Mouse (Mus musculus) midbrain, embryonic 13.5 days (tissue): ENCODE data around the gene Lsamp. TPM values are rescaled to one million over a fixed set of nuclear protein-coding genes. Genes with fewer than 3 reads are reported as not detected.
"Not testable (repeated sequence)": the region's sequence is repeated elsewhere in the genome, so short reads cannot be mapped to it uniquely, and the experiment has no call there.

Source experiments
- ATAC-seq: fragments of 200-750 bp; cut with Nextera tagmentation; 2 replicates; pipeline ENCODE4 v1.8.0; 2017; ENCODE audit warnings: mild to moderate bottlenecking, moderate TSS enrichment, moderate library complexity
- H3K27ac ChIP-seq: fragments of 300-500 bp; sonication (generic); 2 replicates; pipeline ENCODE4 v1.5.1; 2015; ENCODE audit warnings: inconsistent platforms, mild to moderate bottlenecking, moderate library complexity
- H3K27me3 ChIP-seq: fragments of 300-500 bp; sonication (generic); 2 replicates; pipeline ENCODE4 v1.6.1; 2015; ENCODE audit warnings: mild to moderate bottlenecking, inconsistent platforms
- H3K36me3 ChIP-seq: fragments of 300-500 bp; sonication (generic); 2 replicates; pipeline ENCODE4 v1.6.1; 2015; ENCODE audit warnings: mild to moderate bottlenecking, inconsistent platforms
- H3K4me1 ChIP-seq: fragments of 300-500 bp; sonication (generic); replicated peaks from 2 replicates; pipeline ENCODE4 v1.6.1; 2015; ENCODE audit warnings: inconsistent platforms
- H3K4me2 ChIP-seq: fragments of 300-500 bp; sonication (generic); replicated peaks from 2 replicates; pipeline ENCODE4 v1.6.1; 2015; ENCODE audit warnings: moderate library complexity, mild to moderate bottlenecking, inconsistent platforms
- H3K4me3 ChIP-seq: fragments of 300-500 bp; sonication (generic); replicated peaks from 2 replicates; pipeline ENCODE4 v1.5.1; 2015; ENCODE audit warnings: mild to moderate bottlenecking, inconsistent platforms
- H3K9ac ChIP-seq: fragments of 300-500 bp; sonication (generic); replicated peaks from 2 replicates; pipeline ENCODE4 v1.6.1; 2015; ENCODE audit warnings: mild to moderate bottlenecking, inconsistent platforms
- H3K9me3 ChIP-seq: fragments of 300-500 bp; sonication (generic); 2 replicates; pipeline ENCODE4 v1.6.1; 2016; ENCODE audit warnings: mild to moderate bottlenecking, inconsistent platforms
- WGBS: fragments of 180-500 bp; shearing (Covaris S2); methylation state at CpG from one replicate; pipeline ENCODE4 v1.1.7; 2015; 5-methylcytosine and 5-hydroxymethylcytosine counted together
- polyA plus RNA-seq: library from polyadenylated mRNA; unstranded; fragments of >200 nt; fragmentation: Nextera tagmentation; extraction: Ambion mirVana; gene quantifications from 2 replicates; pipeline ENCODE4 v1.2.1, GENCODE M21; 2015

Gene Lsamp
- polyA plus RNA-seq, 1 experiment from 2014 or later, result 66.7 TPM

DNA sequence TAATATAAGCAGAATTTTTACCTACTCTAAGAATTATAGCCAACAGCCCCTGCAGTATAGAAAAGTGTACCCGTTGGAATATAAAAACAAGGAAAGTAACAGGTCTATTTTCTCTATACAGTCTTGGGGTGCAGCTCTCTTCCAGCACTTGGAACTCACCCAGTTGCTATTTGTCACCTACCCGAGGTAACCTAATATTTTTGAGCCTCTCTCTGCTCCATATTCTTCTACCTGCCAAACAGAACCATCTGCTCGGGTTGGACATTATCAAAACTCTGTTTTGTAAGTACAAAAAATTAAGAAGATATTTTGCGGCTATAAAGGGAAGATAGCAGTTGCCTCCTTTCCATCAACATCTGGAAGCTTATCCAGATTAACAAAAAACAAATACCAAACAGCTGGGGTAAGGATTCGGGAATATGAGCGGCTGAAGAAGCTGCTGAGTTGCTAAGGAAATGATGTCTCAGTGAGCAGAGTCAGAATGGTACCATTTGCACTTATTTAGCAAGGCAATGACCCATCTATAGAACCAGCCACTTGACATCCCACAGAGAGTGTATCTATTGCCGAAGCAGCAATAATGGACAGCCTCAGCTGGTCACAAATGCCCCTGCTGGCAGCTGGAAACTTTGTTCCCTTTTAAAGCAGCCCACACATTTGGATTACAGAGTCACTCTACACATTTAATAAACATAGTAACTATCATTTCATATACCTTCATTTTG, 1957.6 kb downstream of the Lsamp start:
- 76% methylated on average over 7 of the region's 7 CpGs for WGBS
- ATAC-seq, result no peak

GRCm38 (mm10) chr16:41957811-41958210, 1973.7 kb downstream of the Lsamp start:
- H3K36me3 ChIP-seq, result peaks cover 18% of the 10 kb centered on the region
- no peak overlapping the region for H3K4me2 ChIP-seq
- no peak overlapping the region for H3K9ac ChIP-seq
- H3K4me3 ChIP-seq, result no peak overlapping the region
- H3K27me3 ChIP-seq, result no peaks in the 10 kb centered on the region
- ATAC-seq, result no peak
- H3K27ac ChIP-seq, result no peak overlapping the region
- peaks cover 6% of the 10 kb centered on the region; the same call in 1 of the 2 replicates for H3K9me3 ChIP-seq
- H3K4me1 ChIP-seq, result no peaks in the 10 kb centered on the region
- WGBS, result 95% methylated on average over 3 of the region's 3 CpGs

More for the DNA sequence above, 1957.6 kb downstream of the Lsamp start:
- Histone ChIP-seq H3K27me3 (no peaks in the 10 kb centered on the region), H3K4me2 (no peak overlapping the region), H3K36me3 (no peaks in the 10 kb centered on the region), H3K4me1 (no peaks in the 10 kb centered on the region), H3K9ac (no peak overlapping the region), H3K27ac (no peak overlapping the region), H3K9me3 (no peaks in the 10 kb centered on the region), H3K4me3 (no peak overlapping the region)

DNA sequence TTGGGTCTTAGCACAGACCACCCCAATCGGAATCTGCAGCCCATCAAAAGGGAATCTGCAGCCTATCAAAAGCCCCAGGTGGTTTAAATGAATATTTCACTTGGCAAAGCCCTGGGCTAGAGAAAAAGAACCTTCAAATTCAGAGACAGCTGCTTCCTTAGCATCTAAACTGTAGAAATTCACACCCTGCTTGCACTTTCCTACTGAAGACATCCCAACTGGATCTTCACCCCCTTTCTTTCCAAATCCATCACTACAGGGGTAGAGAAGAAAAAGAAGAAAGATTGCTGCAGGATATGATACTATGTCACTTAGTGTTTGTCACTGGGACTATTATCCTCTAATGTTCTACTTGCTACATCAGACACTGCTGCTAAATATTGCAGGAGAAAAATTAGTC, 1981.5 kb downstream of the Lsamp start:
- WGBS, result 70% methylated on average over 1 of the region's 1 CpGs
- ATAC-seq, result no peak
- Histone ChIP-seq H3K9ac (no peak overlapping the region), H3K27ac (no peak overlapping the region), H3K36me3 (no peaks in the 10 kb centered on the region), H3K4me3 (no peak overlapping the region), H3K4me2 (no peak overlapping the region), H3K9me3 (no peaks in the 10 kb centered on the region), H3K27me3 (no peaks in the 10 kb centered on the region), H3K4me1 (no peaks in the 10 kb centered on the region)

- Histone ChIP-seq H3K9ac (no peak overlapping the region), H3K4me2 (no peak overlapping the region), H3K4me3 (no peak overlapping the region), H3K4me1 (no peaks in the 10 kb centered on the region), H3K27ac (no peak overlapping the region), H3K36me3 (no peaks in the 10 kb centered on the region), H3K9me3 (no peaks in the 10 kb centered on the region), H3K27me3 (no peaks in the 10 kb centered on the region)
- 77% methylated on average over 2 of the region's 2 CpGs for WGBS
- ATAC-seq, result no peak
Observed at GRCm38 (mm10) chr16:41969215-41969614, 1985.1 kb downstream of the Lsamp start.

DNA sequence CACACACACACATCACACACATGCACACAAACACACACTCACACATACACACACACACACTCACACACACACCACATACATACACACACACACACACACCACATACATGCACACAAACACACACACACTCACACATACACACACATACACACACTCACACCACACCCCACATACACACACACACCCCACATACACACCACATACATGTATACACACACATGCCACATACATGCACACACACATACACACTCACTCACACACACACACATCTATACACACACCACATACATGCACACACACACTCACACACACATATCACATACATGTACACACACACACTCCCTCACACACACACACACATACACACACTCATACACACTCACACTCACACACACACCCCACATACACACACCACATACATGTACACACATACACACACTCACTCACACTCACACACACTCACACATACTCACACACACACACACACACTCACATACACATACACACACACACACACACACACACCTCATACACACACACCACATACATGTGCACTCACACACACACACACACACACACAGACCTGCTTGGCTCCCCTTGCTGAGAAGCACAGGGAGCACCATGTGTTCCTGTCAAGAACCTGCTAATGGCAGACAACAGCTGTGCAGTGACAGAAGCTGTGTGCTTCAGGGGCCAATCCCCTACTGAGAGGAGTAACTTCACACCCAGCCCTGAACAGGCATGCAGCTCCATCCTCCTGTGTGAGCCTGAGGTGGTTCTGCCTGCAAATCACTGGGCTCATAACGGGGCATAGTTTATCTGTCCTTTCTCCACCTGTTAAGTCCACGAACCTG, 1990.9 kb downstream of the Lsamp start:
- H3K4me3 ChIP-seq, result no peak overlapping the region
- H3K36me3 ChIP-seq, result no peaks in the 10 kb centered on the region
- no peaks in the 10 kb centered on the region for H3K27me3 ChIP-seq
- no peak overlapping the region for H3K4me2 ChIP-seq
- no peaks in the 10 kb centered on the region for H3K9me3 ChIP-seq
- 82% methylated on average over 2 of the region's 2 CpGs for WGBS
- H3K9ac ChIP-seq, result no peak overlapping the region
- ATAC-seq, result peak; percentile 58; the same call in 1 of the 2 replicates
- no peak overlapping the region for H3K27ac ChIP-seq
- H3K4me1 ChIP-seq, result peaks cover 5% of the 10 kb centered on the region; the same call in 1 of the 2 replicates

DNA sequence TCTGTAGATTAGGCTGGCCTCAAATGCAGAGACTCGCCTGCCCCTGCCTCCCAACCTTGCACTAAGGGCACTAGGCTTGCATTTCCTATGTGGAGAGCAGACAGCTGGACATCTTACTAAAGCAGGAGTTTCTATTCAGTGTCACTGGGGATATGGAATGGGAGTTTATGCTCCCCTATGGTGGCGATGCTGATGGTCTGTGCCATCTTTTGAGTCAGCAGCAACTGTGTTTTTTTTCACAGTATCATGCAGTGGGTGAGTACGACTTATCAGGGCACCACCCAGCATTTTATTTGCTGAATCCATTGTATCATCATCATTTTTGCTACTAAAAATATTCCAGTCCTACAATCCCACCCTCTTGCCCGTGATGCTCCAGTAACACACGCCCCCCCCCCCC, 1992.7 kb downstream of the Lsamp start:
- Histone ChIP-seq H3K4me2 (no peak overlapping the region), H3K9me3 (no peaks in the 10 kb centered on the region), H3K27ac (no peak overlapping the region), H3K9ac (no peak overlapping the region), H3K4me1 (peaks cover 5% of the 10 kb centered on the region; the same call in 1 of the 2 replicates), H3K27me3 (no peaks in the 10 kb centered on the region), H3K4me3 (no peak overlapping the region), H3K36me3 (no peaks in the 10 kb centered on the region)
- 81% methylated on average over 5 of the region's 5 CpGs for WGBS
- no peak for ATAC-seq

DNA sequence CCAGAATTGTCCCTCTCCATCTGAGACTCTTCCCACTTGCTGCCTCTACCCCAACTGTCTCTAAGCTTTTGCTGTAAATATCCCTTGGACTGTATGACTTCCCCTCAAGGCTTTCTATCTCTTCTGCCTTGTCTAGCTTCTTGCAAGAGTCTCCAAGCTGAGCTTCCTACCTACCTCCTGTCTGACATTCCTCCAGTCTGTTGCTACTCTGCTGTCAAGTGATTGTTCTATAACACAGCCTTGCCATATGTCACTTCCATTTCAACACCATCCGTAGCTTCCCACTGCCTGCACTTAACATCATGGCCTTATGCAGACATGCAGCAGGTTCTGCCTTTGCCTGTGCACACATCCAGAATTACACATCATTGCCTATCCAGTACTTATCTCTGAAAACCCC, 2012.8 kb downstream of the Lsamp start:
- WGBS, result 89% methylated on average over 1 of the region's 1 CpGs
- H3K27me3 ChIP-seq, result no peaks in the 10 kb centered on the region
- no peaks in the 10 kb centered on the region for H3K36me3 ChIP-seq
- H3K4me1 ChIP-seq, result no peaks in the 10 kb centered on the region
- ATAC-seq, result no peak
- no peak overlapping the region for H3K27ac ChIP-seq
- no peak overlapping the region for H3K4me2 ChIP-seq
- H3K9ac ChIP-seq, result no peak overlapping the region
- no peaks in the 10 kb centered on the region for H3K9me3 ChIP-seq
- H3K4me3 ChIP-seq, result no peak overlapping the region

GRCm38 (mm10) chr16:42002925-42003324, 2018.8 kb downstream of the Lsamp start:
- WGBS, result 93% methylated on average over 5 of the region's 5 CpGs
- no peaks in the 10 kb centered on the region for H3K9me3 ChIP-seq
- no peak overlapping the region for H3K4me3 ChIP-seq
- ATAC-seq, result no peak
- H3K4me1 ChIP-seq, result no peaks in the 10 kb centered on the region
- no peaks in the 10 kb centered on the region for H3K36me3 ChIP-seq
- H3K27ac ChIP-seq, result no peak overlapping the region
- H3K9ac ChIP-seq, result no peak overlapping the region
- H3K27me3 ChIP-seq, result no peaks in the 10 kb centered on the region
- no peak overlapping the region for H3K4me2 ChIP-seq

DNA sequence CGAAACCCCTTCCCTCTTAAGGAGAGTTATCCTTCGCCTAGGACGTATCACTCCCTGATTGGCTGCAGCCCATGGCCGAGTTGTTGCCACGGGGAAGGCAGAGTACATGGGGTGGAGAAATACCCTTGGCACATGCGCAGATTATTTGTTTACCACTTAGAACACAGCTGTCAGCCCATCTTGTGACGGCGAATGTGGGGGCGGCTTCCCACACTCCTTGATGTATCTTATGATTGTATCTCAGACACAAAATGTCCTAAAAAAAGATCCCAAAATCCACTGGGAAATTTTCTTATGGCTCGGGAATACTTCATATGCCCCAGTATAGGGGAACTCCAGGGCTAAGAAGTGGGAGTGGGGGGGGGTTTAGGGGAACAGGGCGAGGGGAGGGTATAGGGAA, 2019.3 kb downstream of the Lsamp start:
- not testable (repeated sequence) for ATAC-seq, H3K9ac ChIP-seq, H3K4me1 ChIP-seq, H3K27ac ChIP-seq, H3K27me3 ChIP-seq, H3K4me3 ChIP-seq, H3K4me2 ChIP-seq, H3K9me3 ChIP-seq, H3K36me3 ChIP-seq
- WGBS, result 89% methylated on average over 11 of the region's 11 CpGs

DNA sequence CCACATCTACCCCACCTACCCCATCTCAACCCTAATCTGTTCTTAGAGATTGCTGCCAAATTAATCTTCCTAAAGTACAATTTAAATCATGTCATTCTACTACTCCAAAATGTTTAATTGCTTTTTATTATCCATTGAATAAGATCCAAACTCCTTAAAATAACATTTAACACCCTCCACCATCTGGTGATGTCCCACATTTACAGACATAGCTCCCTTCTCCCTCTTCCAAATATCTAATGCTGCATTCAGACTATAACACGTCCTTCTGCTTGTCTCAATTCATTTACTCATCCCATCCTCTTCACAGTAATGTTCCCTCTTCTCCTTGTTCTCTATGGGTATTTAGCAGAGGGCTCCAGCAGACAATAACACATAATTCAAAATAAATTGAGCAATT, 2020.0 kb downstream of the Lsamp start:
- 77% methylated on average over 1 of the region's 1 CpGs for WGBS
- H3K36me3 ChIP-seq, result no peaks in the 10 kb centered on the region
- ATAC-seq, result no peak

DNA sequence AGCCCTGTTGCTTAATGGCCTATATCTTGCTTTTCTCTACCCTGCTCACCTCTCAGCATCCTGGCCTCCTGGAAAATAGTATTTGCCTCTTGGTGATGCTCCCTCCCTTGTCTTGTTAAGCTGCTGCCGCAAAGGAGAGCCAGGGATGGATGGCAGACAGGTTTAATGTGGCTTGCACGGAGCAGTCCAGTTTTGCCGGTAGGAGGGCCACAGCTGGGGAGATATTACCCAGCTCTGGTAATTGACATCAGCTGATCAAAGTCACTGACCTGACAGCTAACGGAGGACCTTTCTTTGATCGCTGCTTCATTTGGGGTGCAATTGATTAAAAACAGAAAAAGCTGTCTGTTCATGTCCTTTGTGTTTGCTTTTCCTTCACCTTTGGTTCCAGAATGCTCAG, 2030.8 kb downstream of the Lsamp start:
- ATAC-seq, result peak; percentile 66; the same call in 1 of the 2 replicates
- Histone ChIP-seq H3K9me3 (no peaks in the 10 kb centered on the region), H3K27me3 (no peaks in the 10 kb centered on the region), H3K4me3 (no peak overlapping the region), H3K4me1 (peaks cover 13% of the 10 kb centered on the region), H3K4me2 (no peak overlapping the region), H3K36me3 (no peaks in the 10 kb centered on the region), H3K9ac (no peak overlapping the region), H3K27ac (peak overlapping the region; percentile 22; the same call in 1 of the 2 replicates)
- 46% methylated on average over 5 of the region's 5 CpGs for WGBS

More for the DNA sequence above, 2020.0 kb downstream of the Lsamp start:
- no peaks in the 10 kb centered on the region for H3K9me3 ChIP-seq
- H3K27me3 ChIP-seq, result no peaks in the 10 kb centered on the region
- no peaks in the 10 kb centered on the region for H3K4me1 ChIP-seq
- H3K27ac ChIP-seq, result no peak overlapping the region
- no peak overlapping the region for H3K4me2 ChIP-seq
- H3K4me3 ChIP-seq, result no peak overlapping the region
- no peak overlapping the region for H3K9ac ChIP-seq

DNA sequence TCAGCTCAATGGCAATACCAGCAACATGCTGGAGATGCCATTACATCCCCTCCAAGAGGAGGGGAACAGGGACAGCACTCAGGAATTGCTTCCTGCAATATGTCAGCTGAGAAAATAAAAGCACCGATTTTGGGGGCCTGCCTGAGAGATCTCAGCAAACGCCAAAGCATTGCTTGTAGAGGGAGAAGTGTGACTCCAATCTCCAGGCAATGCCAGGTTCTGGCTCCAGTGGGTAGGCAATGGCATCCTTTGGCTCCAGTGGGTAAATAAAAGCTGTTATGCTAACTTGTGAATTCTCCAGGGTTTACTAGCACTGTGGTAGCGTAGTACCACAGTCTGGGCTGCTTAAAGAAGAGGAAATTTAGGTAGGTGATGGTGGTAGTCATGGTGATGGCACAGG, 2031.3 kb downstream of the Lsamp start:
- no peak for ATAC-seq

More for the DNA sequence above, 2031.3 kb downstream of the Lsamp start:
- Histone ChIP-seq H3K4me1 (peaks cover 13% of the 10 kb centered on the region), H3K27ac (peak overlapping the region; percentile 22; the same call in 1 of the 2 replicates), H3K27me3 (no peaks in the 10 kb centered on the region), H3K9ac (no peak overlapping the region), H3K36me3 (no peaks in the 10 kb centered on the region), H3K4me3 (no peak overlapping the region), H3K9me3 (no peaks in the 10 kb centered on the region), H3K4me2 (no peak overlapping the region)
- WGBS, result 74% methylated on average over 3 of the region's 3 CpGs
